Mouse (Mus musculus) embryo, embryonic 10 days (tissue): Measurements from ENCODE around the gene Trpm3.

ENCODE experiments used
- DNase-seq: peaks from one replicate; pipeline ENCODE4 v3.0.0-alpha.2; 2015; ENCODE audit warnings: low spot score

Gene Trpm3

DNA sequence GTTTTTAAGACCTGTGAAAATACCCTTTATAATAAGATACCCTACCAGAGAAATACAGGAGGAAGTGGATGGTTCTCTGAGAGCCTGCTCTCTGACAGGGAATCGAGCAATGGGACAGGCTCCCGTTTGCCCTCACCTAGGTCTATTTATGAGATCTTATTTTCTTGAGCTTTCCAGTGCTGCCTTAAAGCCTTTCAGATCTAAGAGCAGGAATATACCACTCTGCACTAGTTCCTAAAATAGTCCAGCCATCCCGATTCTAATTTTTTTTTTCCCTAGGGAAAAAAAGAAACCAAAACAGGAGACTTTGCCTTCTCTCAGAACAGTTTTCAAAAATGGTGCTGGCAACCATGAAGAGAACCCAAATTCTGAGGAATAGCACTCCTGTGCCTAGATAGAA, 786.4 kb downstream of the Trpm3 start:
- DNase-seq = no peak

DNA sequence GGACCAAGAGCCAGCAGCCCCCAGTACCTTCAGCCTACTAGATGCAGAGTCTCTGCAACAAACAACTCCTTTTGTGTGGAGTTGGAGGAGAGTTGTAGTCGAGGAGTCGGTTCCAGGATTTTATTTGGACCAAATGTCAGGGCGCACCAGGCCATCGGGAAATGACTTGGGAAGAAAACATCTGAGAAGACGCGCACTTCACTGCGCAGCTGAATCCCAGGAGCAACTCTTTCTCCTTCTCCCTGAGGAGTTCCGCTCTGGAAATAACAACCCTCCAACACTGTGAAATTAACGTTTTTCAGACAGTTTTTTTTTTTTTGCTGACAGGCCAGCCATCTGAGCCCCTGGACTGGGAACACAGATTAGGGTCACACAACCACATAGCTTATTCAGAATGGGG, 787.9 kb downstream of the Trpm3 start:
- no peak for DNase-seq

DNA sequence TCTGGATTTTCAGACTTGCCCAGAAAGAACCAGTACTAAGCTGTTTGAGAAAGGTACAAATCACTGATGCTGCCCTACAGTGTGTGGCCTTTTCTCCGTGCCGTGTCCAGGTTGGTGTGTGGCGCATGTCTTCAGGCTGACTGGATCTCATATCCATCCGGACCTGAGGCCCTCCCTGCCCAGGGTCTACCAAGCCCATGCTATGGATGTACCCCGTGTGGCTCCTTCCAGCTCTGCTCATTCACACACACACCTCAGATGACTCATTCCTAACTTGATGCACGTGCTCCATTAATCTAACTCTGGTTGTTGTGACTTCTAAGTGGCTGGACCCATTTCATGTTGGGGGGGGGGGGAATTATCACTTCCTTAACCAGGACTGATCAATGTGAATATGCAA, 789.5 kb downstream of the Trpm3 start:
- no peak for DNase-seq

DNA sequence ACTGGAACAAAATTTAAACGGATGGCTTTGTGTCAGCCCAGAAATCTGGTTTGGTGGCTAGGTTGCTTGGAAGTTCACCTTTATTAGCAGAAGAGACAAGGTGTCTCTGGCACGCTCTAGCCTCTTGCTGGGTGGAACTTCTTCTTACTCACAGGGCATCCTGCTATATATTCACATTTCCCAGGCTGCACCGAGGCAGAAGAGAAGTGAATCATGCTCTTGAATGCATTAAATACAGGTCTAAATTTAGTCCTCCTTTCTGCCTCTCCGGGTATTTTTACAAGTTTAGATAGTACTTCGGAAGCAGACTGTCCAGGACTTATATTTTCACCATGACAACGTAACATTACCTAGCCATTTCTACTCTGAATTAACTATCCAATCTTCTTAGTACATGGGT, 790.9 kb downstream of the Trpm3 start:
- DNase-seq = no peak

DNA sequence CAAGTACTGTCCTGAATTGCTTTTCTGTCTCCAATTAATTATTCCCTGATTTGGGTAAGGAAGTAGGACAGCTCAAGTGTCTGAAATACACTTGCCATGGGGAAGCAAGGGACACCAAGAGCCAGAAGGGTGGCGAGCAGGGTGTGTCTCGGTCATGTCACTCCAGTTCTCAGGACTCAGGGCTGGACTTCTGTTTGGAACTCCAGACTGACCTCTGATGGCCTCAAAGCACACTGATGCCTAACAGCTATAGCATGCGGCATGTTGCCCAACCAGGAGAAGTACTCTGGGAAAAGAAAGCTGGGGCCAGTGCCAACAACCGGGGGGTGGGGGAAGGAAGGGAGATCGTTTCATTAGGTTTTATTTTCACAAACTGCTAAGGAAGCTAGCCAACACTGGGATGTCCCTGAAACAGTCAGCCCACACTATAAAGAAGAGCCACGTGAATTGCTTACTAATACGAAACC, 791.6 kb downstream of the Trpm3 start:
- no peak for DNase-seq

DNA sequence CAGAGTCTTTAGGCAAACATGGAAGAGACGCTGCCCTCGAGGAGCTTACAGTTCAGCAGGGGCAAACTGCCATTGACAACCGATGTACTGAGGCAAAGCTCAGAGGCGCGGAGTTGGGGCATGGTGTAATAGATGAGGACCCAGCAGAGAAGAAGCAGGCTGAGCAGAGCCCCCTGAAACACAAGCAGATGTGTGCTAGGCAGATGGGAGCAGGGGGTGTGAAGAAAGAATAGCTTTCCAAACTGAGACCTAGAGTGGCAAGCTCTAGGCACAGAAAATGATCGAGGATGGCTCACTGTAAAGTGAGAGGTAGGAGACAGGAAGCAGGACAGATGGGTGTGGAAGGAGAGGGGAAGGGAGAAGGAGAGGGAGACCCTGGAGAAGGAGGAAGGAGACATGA, 792.2 kb downstream of the Trpm3 start:
- no peak for DNase-seq

DNA sequence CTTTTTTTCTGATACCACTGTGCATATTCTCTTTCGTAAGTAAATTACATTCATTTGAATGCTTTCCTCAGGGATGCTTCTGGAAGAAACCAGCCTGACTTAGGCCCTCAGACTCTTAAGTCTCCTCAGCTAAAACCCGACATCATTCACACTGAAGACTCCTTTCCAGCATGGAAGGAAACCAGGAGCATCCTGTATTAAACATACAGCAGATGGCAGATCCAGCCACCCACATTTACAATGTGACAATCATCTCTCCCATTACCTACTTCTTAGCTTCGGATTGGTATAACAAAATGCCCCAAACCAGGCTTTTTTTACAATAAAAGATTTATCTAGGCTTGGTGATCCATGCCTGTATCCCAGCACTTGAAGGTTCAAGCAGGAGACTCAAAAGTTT, 796.2 kb downstream of the Trpm3 start:
- DNase-seq = no peak

DNA sequence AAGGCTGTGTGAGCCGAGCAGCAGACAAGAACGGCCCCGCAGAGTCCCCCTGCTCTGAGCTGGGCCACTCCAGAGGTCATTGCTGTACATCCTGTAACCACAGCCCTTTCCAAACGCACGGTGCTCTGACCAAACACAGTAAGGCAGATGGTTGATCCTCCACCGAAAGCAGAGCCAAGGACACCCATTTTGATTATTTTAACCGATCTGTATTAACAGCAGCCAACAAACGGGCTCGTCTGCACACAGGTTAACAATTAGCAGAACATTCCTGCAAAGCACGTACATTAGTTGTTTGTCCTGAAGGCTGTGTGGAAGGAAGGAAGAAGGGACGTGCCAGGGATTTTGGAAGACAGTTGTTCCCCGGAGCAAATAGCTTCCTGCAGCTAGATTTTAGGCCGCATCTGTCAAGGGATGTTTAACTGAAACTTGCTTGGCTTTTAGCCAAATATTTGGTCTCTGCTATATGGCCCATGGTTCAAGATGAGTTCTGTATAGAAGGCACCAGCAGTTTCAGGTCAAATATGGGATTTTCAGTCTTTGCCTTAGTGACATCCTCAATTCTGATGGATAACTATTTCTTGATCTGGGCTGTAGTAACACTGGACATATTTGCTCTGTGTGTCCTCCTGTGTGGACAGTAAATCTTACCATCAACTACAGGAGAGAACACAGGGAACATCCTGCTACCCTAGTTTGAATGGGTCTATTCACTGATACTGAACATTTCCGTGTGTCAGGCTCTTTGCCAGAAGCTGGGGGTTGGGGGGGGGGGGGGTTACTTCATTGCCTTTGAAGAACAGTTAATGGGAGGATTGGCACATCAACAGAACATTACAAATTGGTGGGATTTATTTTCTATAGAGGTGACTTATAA, 800.2 kb downstream of the Trpm3 start:
- no peak for DNase-seq

DNA sequence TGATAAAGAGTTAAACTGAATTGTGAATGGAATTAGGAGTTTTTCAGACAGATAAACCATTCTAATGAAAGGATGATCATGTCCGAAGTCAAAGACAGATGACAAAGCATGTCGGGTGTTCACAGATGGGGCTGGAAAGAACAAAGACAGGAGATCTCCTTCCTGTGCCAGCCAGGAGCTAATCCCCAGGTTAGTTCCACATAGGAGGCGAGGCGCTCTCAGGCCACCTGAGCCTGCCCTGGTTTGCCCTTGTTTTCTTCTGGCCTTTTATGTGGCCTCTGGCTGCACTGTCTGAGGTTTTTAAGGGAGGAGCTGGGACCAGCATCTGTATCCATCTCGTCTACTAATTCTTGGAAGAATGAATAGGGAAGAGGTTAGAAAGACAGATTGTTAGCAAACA, 801.0 kb downstream of the Trpm3 start:
- DNase-seq = no peak

DNA sequence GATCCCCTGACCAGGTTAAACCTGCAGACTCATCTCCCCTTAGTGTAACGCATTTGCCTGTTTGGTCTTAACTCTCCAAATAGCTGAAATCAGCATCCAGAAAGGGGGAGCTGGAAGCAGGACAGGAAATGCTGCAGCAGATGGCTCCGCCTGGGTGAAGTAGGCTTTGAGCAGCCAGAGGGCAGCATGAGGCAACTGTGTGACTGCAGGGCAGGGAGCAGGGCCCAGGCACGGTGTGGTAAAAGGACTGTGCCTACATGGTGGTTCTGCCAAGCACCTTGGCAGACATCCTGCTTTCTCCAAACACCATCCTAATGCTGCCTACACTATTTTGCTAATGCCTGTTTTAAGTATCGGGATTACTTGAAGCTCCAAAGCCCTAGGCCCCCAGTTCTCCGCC, 801.6 kb downstream of the Trpm3 start:
- DNase-seq = peak; percentile 58

DNA sequence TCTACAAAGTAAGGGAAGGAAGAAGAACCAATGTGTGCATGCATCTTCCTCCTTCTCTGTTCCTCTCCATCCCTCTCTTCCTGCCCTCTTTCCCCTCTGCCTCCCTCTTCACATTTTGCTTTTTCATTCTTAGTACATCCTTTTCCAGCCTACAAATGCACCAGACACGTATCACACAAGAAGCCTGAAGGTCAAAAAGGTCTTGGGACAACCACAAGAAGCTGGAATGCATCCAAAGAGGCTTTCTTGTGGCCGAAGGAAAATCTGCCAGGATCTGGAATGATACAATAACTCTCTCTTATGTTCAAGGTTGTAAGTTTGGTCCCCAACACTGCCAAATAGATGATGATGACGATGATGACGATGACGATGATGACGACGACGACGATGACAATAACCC, 802.1 kb downstream of the Trpm3 start:
- no peak for DNase-seq

DNA sequence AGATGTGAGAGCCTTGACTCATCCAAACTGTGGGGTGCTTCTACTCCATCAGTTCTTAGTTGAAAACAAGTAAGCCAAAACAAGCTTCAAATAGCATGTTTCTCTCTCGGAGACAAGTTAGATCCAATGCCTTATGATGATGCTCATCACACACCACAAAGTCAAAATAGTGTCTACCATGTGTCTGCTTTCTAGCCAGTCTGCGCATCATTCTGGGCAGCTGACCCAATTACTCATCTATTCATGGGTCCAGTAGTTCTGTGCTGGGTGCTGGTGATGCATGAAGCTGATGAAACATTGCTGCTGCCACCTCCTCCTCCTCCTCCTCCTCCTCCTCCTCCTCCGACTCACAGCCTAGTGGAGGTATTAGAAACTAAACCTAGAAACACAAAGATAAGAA, 813.6 kb downstream of the Trpm3 start:
- no peak for DNase-seq

DNA sequence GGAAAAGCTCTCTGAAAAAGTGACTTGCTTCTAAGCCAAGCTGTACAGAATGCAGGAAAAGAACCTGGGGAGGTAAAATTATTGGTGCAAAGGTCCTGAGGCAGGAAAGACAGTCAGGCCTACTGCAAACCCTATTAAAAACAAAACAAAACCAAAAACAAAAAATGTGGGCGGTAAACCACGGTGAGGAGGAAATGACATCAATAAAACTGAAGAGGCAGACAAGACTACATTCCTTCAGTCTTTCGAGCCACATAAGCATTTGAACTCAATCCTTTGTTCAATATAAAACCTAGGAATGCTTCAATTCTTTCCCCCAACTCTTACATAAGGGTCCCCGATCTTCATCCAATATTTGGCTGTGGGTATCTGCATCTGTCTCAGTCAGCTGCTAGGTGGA, 814.3 kb downstream of the Trpm3 start:
- DNase-seq = no peak

DNA sequence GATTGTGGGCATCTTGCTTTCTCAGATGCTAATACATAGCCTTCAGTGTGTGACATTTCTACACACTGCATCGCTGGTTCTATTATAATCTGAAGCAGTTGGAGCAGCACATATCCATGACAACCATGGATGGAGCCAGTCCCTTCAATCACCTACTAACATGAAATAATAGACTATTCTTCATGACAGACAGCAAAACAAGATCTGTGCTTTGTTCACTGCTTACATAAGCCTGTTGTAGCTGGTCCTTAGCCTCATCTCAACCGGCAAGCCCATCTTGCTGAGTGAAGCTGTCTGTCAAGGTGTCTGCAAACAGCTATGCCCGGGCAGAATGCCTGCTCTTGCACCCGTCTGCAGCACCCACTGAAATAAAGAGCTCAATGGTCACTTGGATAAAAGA, 819.6 kb downstream of the Trpm3 start:
- no peak for DNase-seq

DNA sequence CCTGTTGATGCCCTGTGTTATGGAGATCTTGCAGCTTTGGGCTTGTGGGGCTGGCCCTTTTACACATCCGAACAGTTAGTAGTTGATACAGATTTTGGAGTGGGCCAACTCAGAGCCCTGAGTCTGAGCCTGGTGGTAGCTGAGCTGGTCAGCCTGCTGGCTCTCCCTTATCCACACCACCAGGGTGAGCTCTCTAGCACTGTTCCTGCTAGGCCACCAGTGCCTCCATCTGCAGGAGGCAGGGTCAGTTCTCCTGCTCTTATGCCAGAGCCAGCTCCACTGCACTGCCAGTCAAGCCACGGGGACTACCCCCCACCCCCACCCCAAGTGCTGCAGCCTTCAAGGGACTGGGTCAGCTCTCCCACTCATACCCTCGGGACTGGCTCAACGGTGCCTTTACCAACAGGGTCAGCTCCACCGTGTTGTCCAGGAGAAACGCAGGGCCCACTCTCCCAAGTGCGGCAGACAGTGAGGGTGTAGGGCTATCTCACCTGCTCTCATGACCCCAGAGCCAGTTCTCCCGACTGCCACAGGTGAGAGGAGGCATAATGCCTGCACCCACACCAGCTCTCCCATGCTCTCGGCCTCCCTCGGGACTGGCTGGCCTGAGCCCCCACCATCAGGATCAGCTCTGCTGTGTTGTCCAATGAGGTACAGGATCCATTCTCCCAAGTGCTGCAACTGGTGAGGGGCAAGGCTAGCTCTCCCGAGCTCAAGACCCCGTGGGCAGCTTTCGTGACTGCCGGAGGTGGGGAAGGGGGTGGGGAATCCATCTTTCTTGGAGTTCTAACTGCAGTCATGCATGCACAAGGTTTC, 821.8 kb downstream of the Trpm3 start:
- no peak for DNase-seq

DNA sequence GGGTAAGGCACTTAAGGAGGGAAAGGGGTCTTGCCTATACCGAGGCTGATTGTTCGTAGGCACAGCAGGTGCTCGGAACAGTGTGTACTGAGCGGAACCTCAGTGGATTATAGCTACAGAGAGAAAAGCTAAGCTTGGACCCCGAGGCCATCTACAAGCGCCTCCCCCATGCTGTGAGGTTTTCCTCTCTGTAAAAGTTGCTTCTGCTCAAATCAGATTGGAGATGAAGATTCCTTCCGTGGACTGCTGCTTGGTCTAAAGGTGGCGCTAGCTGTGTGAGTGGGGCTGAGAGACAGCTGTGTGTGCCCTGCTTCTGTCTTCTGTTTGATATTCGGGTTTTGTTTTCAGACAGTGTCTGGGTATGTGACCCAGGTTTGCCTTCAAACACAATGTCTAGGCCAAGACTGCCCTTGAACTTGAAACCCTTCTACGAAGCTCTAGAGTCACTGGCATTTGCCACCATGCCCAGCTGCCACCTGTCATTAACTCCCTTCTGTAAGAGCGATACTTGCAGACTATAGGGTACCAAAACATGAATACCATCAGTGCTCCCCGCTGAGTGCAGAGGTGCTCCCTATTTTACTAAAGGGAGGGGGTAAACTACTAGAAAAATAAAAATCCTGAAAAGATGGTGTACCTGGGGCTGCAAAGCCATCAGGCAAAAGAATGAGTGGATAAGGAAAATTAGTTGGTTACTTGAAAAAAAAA, 823.3 kb downstream of the Trpm3 start:
- DNase-seq = peak; percentile 7

DNA sequence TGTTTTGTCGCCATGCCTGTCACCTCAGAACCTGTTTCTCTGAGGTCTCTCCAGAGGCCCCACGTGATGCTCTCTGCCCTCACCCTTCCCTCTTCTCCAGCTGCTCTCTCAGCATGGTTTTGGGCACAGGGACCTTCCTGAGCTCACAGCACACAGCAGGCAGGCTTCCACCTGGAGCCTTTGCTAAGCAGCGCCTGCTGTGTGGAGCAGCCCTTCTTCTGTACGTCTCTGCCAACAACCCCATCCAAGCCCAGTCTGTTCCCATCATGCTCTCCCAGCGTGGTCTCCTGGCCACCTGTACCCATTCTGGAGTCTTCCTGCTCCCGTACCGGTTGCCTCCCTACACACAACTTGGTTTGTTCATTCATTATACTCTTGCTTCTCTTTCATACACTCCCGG, 823.9 kb downstream of the Trpm3 start:
- DNase-seq = no peak

DNA sequence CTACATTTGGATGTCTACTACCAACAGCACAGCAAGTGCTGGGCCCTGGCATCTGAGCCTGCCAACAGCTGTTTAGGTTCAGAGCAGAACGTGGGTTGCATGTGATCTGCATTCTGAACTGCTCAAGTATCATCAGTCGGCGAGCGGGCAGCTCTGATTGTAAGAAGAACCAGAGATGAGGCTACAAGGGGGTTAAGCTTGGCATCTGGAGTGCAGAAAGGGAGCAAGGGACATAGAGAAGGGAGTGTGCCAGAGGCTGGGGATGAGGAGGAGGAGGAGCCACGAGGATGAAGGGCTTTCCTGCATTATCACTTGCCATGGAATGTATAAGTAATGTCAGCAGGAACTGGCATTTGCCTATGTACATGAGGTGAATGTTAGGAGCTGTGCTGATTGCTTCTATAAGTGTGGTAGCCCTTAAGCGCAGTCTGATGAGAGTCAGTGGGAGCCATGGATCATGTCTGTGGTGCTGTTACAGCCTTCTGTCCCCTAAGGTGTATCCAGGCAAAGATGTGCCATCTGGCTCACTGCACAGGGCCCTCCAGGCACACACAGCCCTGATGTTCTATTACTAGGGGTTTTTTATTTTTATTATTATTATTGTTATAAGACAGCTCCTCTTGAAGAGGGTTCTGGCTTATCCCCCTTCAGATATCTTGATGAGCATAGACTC, 825.0 kb downstream of the Trpm3 start:
- DNase-seq = no peak

DNA sequence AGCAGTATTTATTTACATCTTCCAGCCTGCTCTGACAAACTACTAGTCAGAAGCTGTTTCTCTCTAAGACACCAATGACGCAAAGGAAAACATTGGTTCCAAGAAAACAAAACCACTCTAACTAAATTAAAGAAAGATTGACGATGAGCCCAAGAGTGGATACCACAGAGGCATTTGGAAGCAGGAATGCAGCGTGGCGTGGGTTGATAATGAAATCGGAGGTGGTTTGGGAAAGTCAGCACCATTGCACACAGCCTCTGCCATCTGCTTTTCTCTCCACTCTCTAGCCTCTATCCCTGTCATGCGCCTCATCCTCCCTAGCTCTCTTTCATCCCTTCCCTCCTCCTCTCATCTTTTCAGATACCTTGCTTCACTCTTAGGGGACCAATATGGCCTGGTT, 826.6 kb downstream of the Trpm3 start:
- DNase-seq = no peak

DNA sequence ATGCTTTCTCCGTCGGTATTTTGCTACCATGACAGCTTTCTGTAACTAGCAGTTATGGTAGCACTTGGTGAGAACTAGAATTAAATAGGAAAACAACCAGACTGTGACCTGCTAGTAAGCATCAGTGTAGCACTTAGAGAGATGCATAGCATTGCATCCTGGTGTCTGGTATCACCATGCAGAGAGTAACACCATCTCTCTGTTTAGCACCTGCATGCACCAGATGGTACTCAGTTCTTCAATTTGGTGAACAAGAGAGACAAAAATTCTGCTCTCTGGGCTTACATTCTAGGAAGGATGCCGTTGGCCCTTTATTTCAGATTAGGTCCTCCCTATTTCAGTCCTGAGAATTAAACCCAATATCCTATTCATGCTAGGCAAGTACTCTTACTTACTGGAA, 834.4 kb downstream of the Trpm3 start:
- no peak for DNase-seq

DNA sequence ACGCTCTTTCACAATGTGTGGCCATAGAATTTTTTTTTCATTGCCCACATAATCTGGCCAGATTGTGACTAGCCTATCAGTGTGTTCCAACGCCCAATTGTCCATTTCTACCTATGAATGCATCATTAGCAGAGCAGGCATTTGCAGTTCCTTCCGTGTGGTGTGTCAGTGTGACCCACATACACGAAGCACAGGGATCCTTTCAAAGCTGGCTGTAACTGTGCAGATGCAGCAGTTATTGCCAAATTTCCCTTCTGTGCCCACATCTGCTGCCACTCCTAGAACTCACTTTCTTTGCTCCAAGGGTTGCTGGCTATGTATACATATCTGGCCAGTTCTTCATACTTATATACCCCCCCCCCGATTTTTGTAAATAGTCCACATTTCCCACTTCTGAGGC, 834.9 kb downstream of the Trpm3 start:
- DNase-seq = no peak

DNA sequence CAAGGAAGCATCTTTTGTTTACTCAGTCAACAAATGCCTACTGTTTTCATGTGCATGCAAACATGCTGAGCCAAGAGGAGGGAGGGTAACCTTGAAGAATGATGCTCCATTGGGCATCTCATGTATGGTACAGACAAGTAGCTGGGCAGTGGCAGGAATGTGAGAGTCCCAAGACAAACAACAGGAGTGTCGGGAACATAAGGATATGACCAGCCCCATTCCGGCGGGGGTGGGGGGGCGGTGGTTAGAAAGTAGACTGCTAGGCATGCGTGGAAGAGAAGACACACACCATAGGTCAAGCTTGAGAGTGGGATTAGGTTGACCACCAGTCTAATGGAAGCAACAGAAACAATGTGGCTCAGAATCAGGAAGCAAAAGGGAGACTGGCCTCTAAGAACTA, 837.0 kb downstream of the Trpm3 start:
- DNase-seq = no peak
